Mouse (Mus musculus) layer of hippocampus, adult 9-11 months (tissue): Measurements from ENCODE around the gene Cadm3.
A peak's percentile ranks its signal among the peaks of the same experiment; 100 is the strongest.

Experiments used
- DNase-seq: peaks from one replicate; pipeline ENCODE4 v3.0.0; 2022

Cadm3 gene

GRCm38 (mm10) chr1:173357799-173358198 lies 9.7 kb downstream of the Cadm3 start:
- DNase-seq, result peak; percentile 64

GRCm38 (mm10) chr1:173356699-173357098 lies 10.8 kb downstream of the Cadm3 start:
- no peak for DNase-seq

GRCm38 (mm10) chr1:173355107-173355846 lies 12.2 kb downstream of the Cadm3 start:
- DNase-seq, result no peak

GRCm38 (mm10) chr1:173350372-173350957 lies 17.0 kb downstream of the Cadm3 start, which contains the start of gene Aim2:
TSS of gene Aim2 (plus strand) at chr1:173350879.
- no peak for DNase-seq

DNA sequence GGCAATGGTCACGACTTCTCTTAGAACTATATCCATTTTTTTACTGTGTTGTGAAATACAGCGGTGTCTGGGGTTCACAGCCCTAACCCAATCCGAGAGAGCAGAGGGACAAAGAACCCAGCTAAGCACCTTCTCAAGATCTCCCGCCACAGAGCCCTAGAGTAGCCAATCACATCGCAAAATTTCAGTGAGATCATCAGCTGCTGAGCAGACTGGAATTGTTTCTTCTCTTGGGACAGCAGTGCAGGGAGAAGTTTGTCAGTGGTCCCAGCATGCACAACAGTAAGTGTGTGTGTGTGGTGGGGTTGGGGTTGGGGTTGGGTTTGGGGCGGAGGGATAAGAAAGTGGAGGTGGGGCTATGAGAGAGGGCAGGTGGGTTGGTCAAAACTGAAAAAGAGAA lies 17.5 kb downstream of the Cadm3 start:
- no peak for DNase-seq

- DNase-seq, result no peak
These were observed 18.3 kb downstream of the Cadm3 start for GRCm38 (mm10) chr1:173349192-173349591.

- no peak for DNase-seq
These were observed 19.0 kb downstream of the Cadm3 start for GRCm38 (mm10) chr1:173348527-173348926.

- no peak for DNase-seq
These were observed 22.4 kb downstream of the Cadm3 start for GRCm38 (mm10) chr1:173345112-173345511.

GRCm38 (mm10) chr1:173343934-173344333 lies 23.6 kb downstream of the Cadm3 start:
- DNase-seq, result no peak

DNA sequence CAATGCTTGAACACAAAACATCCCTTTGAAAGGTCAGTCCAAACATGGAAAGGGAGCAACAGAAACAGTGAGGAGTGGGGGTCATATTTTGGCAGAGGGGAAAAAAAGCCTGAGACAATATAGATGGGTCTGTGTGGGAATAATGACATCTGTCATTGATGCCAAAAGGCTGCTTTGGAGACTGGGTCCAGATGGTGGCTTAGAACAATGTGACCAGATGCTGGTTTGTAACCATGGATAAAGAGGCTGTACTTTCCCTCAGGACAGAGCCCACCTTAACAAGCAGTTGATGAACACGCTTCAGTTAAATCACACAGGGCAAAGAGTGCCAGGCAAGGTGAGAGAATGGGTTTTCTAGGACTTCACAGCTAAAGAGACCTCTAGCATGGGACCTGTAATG lies 25.1 kb downstream of the Cadm3 start:
- DNase-seq, result no peak

GRCm38 (mm10) chr1:173339543-173339942 lies 28.0 kb downstream of the Cadm3 start:
- no peak for DNase-seq

GRCm38 (mm10) chr1:173337008-173337407 lies 30.5 kb downstream of the Cadm3 start:
- DNase-seq, result no peak

DNA sequence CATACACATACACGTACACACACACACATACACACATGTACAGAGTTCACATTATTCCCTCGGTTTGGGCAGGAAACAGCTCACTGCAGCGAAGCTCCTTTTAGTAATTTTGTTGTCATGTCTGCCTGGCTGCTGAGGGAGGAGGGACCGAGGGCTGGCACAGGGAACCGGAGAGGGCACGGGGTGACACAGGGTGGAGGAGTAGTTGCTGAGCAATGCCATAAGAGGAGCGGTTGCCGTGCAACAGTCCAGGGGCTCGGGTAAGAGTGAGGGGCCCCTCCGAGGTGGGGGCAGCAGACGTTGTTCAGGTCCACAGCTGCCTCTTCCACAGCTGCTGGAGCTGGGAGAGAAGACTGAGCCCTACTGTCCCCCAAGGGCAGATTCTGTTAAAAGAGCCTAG lies 31.6 kb downstream of the Cadm3 start:
- no peak for DNase-seq

- no peak for DNase-seq
These were observed 33.9 kb downstream of the Cadm3 start, which contains the start of gene Ackr1 for GRCm38 (mm10) chr1:173333312-173334253. TSS of gene Ackr1 (minus strand) at chr1:173333750.

GRCm38 (mm10) chr1:173332418-173332817 lies 35.1 kb downstream of the Cadm3 start:
- no peak for DNase-seq

DNA sequence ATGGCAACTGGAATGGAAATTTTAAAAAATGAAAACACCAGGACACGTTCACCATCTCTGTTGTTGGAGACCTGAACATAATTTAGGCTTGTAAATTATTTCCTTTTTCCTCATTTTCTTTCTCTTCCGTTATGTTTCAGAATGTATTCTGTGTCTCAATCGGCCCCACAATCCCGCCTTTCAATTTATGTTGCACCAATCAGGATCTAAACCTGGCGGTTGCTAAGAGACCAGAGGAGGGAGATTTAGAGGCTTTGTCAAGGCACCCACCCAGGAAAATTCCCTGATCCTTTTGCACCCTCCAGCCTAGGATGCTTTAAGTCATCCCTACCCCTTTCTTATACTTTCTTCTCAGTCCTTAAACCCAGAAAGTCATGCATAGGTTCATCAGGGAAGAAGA lies 37.8 kb downstream of the Cadm3 start:
- DNase-seq, result no peak

- DNase-seq, result no peak
These were observed 38.3 kb downstream of the Cadm3 start for GRCm38 (mm10) chr1:173329185-173329584.

DNA sequence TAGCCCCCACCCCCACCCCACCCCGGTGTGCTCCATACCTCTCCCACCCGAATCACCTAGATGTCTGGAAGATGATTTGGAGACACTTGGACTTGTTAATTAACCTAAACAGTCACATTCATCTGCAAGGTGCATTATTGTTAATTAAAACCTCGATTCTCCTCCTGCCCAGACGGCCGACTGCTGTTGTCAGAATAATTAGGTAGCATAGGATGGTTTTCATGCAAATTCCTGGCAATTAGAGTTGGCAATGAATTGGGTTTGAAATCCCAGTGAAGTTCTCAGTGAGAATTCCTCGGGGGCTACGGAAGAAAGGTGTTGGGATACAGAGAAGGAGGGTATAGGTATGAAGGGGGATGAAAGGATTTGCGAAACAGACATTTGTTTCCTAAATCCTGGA lies 39.0 kb downstream of the Cadm3 start:
- DNase-seq, result no peak

- DNase-seq, result no peak
These were observed 40.9 kb downstream of the Cadm3 start for GRCm38 (mm10) chr1:173326552-173326951.

DNA sequence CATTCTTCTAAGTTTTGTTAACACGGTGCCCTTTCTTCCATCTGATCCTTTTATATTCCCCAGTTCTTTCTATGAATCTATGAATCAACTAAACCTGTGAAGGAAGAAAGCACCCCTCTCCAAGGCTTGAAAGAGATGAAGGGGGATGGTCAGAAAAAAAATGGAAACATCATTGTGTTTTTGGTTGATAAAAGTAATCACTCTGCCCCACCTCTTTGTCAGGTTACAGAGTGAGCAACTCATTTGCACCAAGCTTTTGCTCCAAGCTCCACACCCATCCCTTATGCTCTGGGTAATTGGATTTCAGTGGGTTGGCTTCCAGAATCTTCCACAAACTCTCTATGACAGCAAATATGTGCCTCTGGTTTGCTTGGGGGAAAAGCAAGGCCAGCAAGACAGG lies 42.1 kb downstream of the Cadm3 start:
- no peak for DNase-seq

GRCm38 (mm10) chr1:173324961-173325360 lies 42.5 kb downstream of the Cadm3 start:
- no peak for DNase-seq

DNA sequence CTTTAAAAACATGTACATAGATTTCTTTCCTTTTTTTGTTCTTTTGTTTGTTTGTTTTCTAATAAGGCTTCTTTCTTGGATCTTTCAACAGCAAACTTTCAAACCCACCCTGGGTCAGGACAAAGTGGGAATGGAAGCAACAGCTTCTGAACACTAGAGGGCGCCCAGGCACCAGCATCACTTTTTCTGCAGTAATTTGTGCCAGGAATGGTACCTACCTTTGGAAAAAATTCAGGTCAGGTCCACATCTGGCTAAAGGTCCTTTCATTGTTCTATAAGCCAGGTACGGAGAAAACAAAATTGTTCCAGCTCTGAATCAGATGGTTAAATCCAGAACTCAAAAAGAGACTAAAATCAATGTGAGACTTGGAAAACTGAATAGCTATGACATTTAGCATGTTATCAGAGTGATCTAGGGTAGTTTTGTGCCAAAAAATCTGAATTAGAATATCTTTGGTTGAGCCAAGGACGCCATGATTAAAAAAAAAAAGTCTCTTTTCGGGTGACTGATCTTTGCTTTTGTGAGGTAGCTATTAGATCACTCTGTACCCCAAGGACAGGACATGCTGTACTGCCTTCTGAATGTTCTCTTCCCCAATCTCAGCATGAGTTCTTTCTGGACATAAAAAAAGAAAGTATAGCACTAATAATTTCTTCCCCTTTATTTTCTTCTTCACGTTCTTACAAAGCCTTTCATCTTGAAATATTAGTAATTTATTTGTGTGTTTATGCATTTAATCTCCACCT lies 43.5 kb downstream of the Cadm3 start:
- no peak for DNase-seq

- no peak for DNase-seq
These were observed 45.3 kb downstream of the Cadm3 start for GRCm38 (mm10) chr1:173322249-173322627.
